Comparison of ENCODE assay signal across 14 mouse cellular contexts in genomic region chr1:162009086-162009485, GRCm38 (mm10). TPM values are rescaled to one million over a fixed set of nuclear protein-coding genes. Genes with fewer than 3 reads are reported as not detected.
A peak's percentile ranks its signal among the peaks of the same experiment; 100 is the strongest.
DNase-seq lines count a peak whose midpoint lies in the region; ATAC-seq and TF ChIP-seq lines count a peak whose summit lies in the region.
"Had no signal": no experiment of that assay in that cellular context is flagged by ENCODE, and none has a peak within 500 bp of the region (broad histone marks: within the 10 kb centered on the region; RNA-seq: fewer than 3 reads in every experiment).

No protein-coding gene starts in this region.

- H3K4me3 ChIP-seq in gastrocnemius, adult 2 months: peak overlapping the region; percentile 13; the same call in 1 of the 2 replicates
- no peak overlapping the region for H3K4me3 ChIP-seq in kidney, embryonic 14.5 days (ENCODE audit: low read length)
- no peak overlapping the region for H3K4me3 ChIP-seq in embryonic facial prominence, embryonic 12.5 days
- H3K4me3 ChIP-seq in limb, embryonic 14.5 days (replicated peaks; ENCODE audit: low read length): no peak overlapping the region; the same call in 1 of the 2 replicates

- no peaks in the 10 kb centered on the region for H3K27me3 ChIP-seq in kidney, embryonic 14.5 days (ENCODE audit: control insufficient read depth, insufficient read depth, low read length)
- H3K27me3 ChIP-seq in embryonic facial prominence, embryonic 12.5 days: no peaks in the 10 kb centered on the region
- H3K27me3 ChIP-seq in limb, embryonic 14.5 days (ENCODE audit: control insufficient read depth, insufficient read depth, low read length): no peaks in the 10 kb centered on the region

- WGBS in kidney, embryonic 14.5 days: 33% methylated on average over 8 of the region's 8 CpGs
- WGBS in embryonic facial prominence, embryonic 12.5 days: 18% methylated on average over 8 of the region's 8 CpGs
- 13% methylated on average over 8 of the region's 8 CpGs for WGBS in limb, embryonic 14.5 days

- peak overlapping the region; percentile 79 for H3K27ac ChIP-seq in gastrocnemius, adult 2 months
- peak overlapping the region; percentile 75 for H3K27ac ChIP-seq in kidney, embryonic 14.5 days (ENCODE audit: low read depth, low read length)
- peak overlapping the region; percentile 99 for H3K27ac ChIP-seq in embryonic facial prominence, embryonic 12.5 days
- H3K27ac ChIP-seq in limb, embryonic 14.5 days (replicated peaks; ENCODE audit: low read depth, low read length): peak overlapping the region; percentile 98

- ATAC-seq in kidney, embryonic 14.5 days (ENCODE audit: low FRiP score, low TSS enrichment): no peak
- ATAC-seq in embryonic facial prominence, embryonic 12.5 days (ENCODE audit: insufficient number of reproducible peaks, insufficient read depth, low FRiP score, low TSS enrichment): 0 out of 2 replicates have a peak, but pooled peaks have one; percentile 14
- ATAC-seq in limb, embryonic 14.5 days (ENCODE audit: low FRiP score, low read depth): 0 out of 2 replicates have a peak, but pooled peaks have one; percentile 1
- ATAC-seq: inflammation-experienced regulatory T-cells, adult 6 months had no signal

- H3K36me3 ChIP-seq in kidney, embryonic 14.5 days (ENCODE audit: control insufficient read depth, insufficient read depth, low read length): no peaks in the 10 kb centered on the region
- H3K36me3 ChIP-seq in embryonic facial prominence, embryonic 12.5 days: no peaks in the 10 kb centered on the region
- 0 out of 2 replicates have a peak, but pooled peaks cover 7% of the 10 kb centered on the region for H3K36me3 ChIP-seq in limb, embryonic 14.5 days (ENCODE audit: control insufficient read depth, insufficient read depth, low read length)

- no peak for TF ChIP-seq CTCF in gastrocnemius, adult 2 months (IDR thresholded peaks at IDR 0.05)

- peak overlapping the region; percentile 5; the same call in 1 of the 2 replicates for H3K9ac ChIP-seq in kidney, embryonic 14.5 days (ENCODE audit: low read depth, low read length)
- H3K9ac ChIP-seq in embryonic facial prominence, embryonic 12.5 days: 0 out of 2 replicates have a peak overlapping the region, but pooled peaks have one; percentile 5
- H3K9ac ChIP-seq in limb, embryonic 14.5 days (ENCODE audit: low read depth, low read length, severe bottlenecking): peak overlapping the region; percentile 52

- intact Hi-C loops in gastrocnemius, adult 2 months (cut with DNase I): loop anchor here (10.0 kb wide), 1 partner anchor 206 kb away; no protein-coding TSS in a partner anchor
- intact Hi-C loops in gastrocnemius, postnatal 14 days (cut with DNase I; ENCODE audit: low total_unique reads): no loop called here

- DNase-seq in gastrocnemius, adult 2 months: no peak
- DNase-seq in gastrocnemius, postnatal 14 days: no peak
- DNase-seq in kidney, postnatal 14 days: no peak
- DNase-seq in limb, embryonic 14.5 days (ENCODE audit: low spot score): peak; percentile 42
- no peak for DNase-seq in right cerebral cortex, adult 18-20 months
- DNase-seq in spleen, postnatal 36 days (ENCODE audit: low spot score in 2 of 2): no peak
- DNase-seq: cerebellum, postnatal 10 days; layer of hippocampus, adult 9-11 months had no signal

- H3K9me3 ChIP-seq in kidney, embryonic 14.5 days (ENCODE audit: control insufficient read depth, low read length): no peaks in the 10 kb centered on the region
- H3K9me3 ChIP-seq in embryonic facial prominence, embryonic 12.5 days: no peaks in the 10 kb centered on the region
- H3K9me3 ChIP-seq in limb, embryonic 14.5 days (ENCODE audit: control insufficient read depth, low read length): no peaks in the 10 kb centered on the region

- no peak overlapping the region for H3K4me2 ChIP-seq in kidney, embryonic 14.5 days (replicated peaks; ENCODE audit: low read depth, low read length)
- H3K4me2 ChIP-seq in embryonic facial prominence, embryonic 12.5 days (replicated peaks): peak overlapping the region; percentile 29; the same call in 1 of the 2 replicates
- H3K4me2 ChIP-seq in limb, embryonic 14.5 days (replicated peaks; ENCODE audit: low read depth, low read length, severe bottlenecking): peak overlapping the region; percentile 40
- H3K4me2 ChIP-seq: liver, embryonic 11.5 days had no signal

- peaks cover 40% of the 10 kb centered on the region for H3K4me1 ChIP-seq in kidney, embryonic 14.5 days (ENCODE audit: control insufficient read depth, insufficient read depth, low read length)
- peaks cover 58% of the 10 kb centered on the region for H3K4me1 ChIP-seq in embryonic facial prominence, embryonic 12.5 days
- H3K4me1 ChIP-seq in limb, embryonic 14.5 days (ENCODE audit: control insufficient read depth, insufficient read depth, low read length): peaks cover 71% of the 10 kb centered on the region

- TF ChIP-seq POLR2A in limb, embryonic 14.5 days (IDR thresholded peaks at IDR 0.05; ENCODE audit: borderline replicate concordance, extremely low read depth, insufficient read depth, insufficient read length): no peak

RNA-seq across cellular contexts. Expression of gene 4930558K02Rik, which starts 29.6 kb away (rescaled TPM):
- total RNA-seq in gastrocnemius, adult 2 months (2021): not detected
- not detected for total RNA-seq in gastrocnemius, postnatal 14 days (2021)
- polyA plus RNA-seq in kidney, embryonic 14.5 days (2014; fragmentation: Nextera tagmentation; extraction: Ambion mirVana): not detected in 2 replicates
- polyA plus RNA-seq in embryonic facial prominence, embryonic 12.5 days (2016; fragmentation: Nextera tagmentation; extraction: Ambion mirVana): not detected in 2 replicates
- not detected in 2 replicates for polyA plus RNA-seq in limb, embryonic 14.5 days (2012; rRNA removed)
- polyA plus RNA-seq in limb, embryonic 14.5 days (2014; fragmentation: Nextera tagmentation; extraction: Ambion mirVana): not detected in 2 replicates
- total RNA-seq: gastrocnemius, adult 18-20 months; MEL had no signal
- polyA plus RNA-seq: inflammation-experienced regulatory T-cells, adult 6 months; liver, embryonic 11.5 days had no signal

RNA-seq across cellular contexts. Expression of gene Pigc, which starts 40.1 kb away (rescaled TPM):
- 10 to 100 TPM; 14.4 to 15.6 TPM for total RNA-seq in gastrocnemius, adult 2 months (2021)
- 10 to 100 TPM; 17.2 to 19.4 TPM for total RNA-seq in gastrocnemius, postnatal 14 days (2021)
- polyA plus RNA-seq in kidney, embryonic 14.5 days (2014; fragmentation: Nextera tagmentation; extraction: Ambion mirVana): 33.6 and 42.2 TPM in 2 replicates
- polyA plus RNA-seq in embryonic facial prominence, embryonic 12.5 days (2016; fragmentation: Nextera tagmentation; extraction: Ambion mirVana): 44.1 and 48.3 TPM in 2 replicates
- polyA plus RNA-seq in limb, embryonic 14.5 days (2012; rRNA removed): 36.9 and 45.4 TPM in 2 replicates
- 51.3 and 52.8 TPM in 2 replicates for polyA plus RNA-seq in limb, embryonic 14.5 days (2014; fragmentation: Nextera tagmentation; extraction: Ambion mirVana)
